Mouse (Mus musculus): ENCODE measurements around the gene Gm11983. TPM values are rescaled to one million over a fixed set of nuclear protein-coding genes. Genes with fewer than 3 reads are reported as not detected.

The Gm11983 gene
- not detected in 2 replicates for polyA plus RNA-seq (2015; fragmentation: Nextera tagmentation; extraction: Ambion mirVana)

GRCm38 (mm10) chr11:6837554-6837953, at the start of gene Gm11983:
TSS of gene Gm11983 (minus strand) at chr11:6837654.

Other genes with a start within 250 kb of the Gm11983 start
- 10.3 and 27.2 TPM in 2 replicates for gene Nacad, start 231.6 kb downstream of the Gm11983 start, polyA plus RNA-seq (2015; fragmentation: Nextera tagmentation; extraction: Ambion mirVana)
- 15.0 and 23.2 TPM in 2 replicates for gene Tbrg4, start 211.6 kb downstream of the Gm11983 start, polyA plus RNA-seq (2015; fragmentation: Nextera tagmentation; extraction: Ambion mirVana)
- not detected in 2 replicates for gene Wap, start 199.0 kb downstream of the Gm11983 start, polyA plus RNA-seq (2015; fragmentation: Nextera tagmentation; extraction: Ambion mirVana)
- 16.0 and 17.1 TPM in 2 replicates for gene Ramp3, start 179.1 kb downstream of the Gm11983 start, polyA plus RNA-seq (2015; fragmentation: Nextera tagmentation; extraction: Ambion mirVana)
- 1.2 and 2.6 TPM in 2 replicates for gene Adcy1, start 225.8 kb upstream of the Gm11983 start, polyA plus RNA-seq (2015; fragmentation: Nextera tagmentation; extraction: Ambion mirVana)

All from adrenal gland, postnatal 0 days (tissue).